Mouse (Mus musculus) CH12.LX (cell line): ENCODE results near the gene Slc38a9. TPM values are rescaled to one million over a fixed set of nuclear protein-coding genes. Genes with fewer than 3 reads are reported as not detected.

Source experiments
- DNase-seq: peaks from one replicate; pipeline ENCODE4 v3.0.0-alpha.2; 2013; ENCODE audit errors: extremely low read depth
- H3K27ac ChIP-seq: 2 replicates; pipeline ENCODE4 v1.5.1; 2012; ENCODE audit warnings: low read depth, mild to moderate bottlenecking, control low read depth, moderate library complexity; ENCODE audit not compliant: insufficient read depth
- H3K27me3 ChIP-seq: replicated peaks from 2 replicates; pipeline ENCODE3; 2012; ENCODE audit warnings: inconsistent platforms
- H3K36me3 ChIP-seq, 2 experiments: replicated peaks in 1 of 2; 2 replicates each; pipeline versions ENCODE3 to v1.6.1; 2012; ENCODE audit warnings: inconsistent platforms in 1 of 2, low read length in 1 of 2, mild to moderate bottlenecking in 1 of 2, mixed read lengths in 1 of 2, moderate library complexity in 1 of 2; ENCODE audit not compliant: control insufficient read depth in 1 of 2, insufficient read depth in 1 of 2
- H3K4me1 ChIP-seq, 2 experiments: 2 replicates each; pipeline ENCODE4 v1.6.1; 2012; ENCODE audit warnings: inconsistent platforms in 1 of 2, moderate library complexity in 1 of 2; ENCODE audit not compliant: insufficient read depth in 2 of 2, control insufficient read depth in 1 of 2
- H3K4me2 ChIP-seq: 2 replicates; pipeline ENCODE4 v1.6.1; 2012; ENCODE audit warnings: low read depth, mild to moderate bottlenecking, control low read depth; ENCODE audit not compliant: poor library complexity, insufficient read depth, severe bottlenecking
- H3K4me3 ChIP-seq, 3 experiments: fragments of 150-350 bp in 1 of 3; sonication (generic) in 1 of 3; replicated peaks in 1 of 3; 2 replicates each; pipeline versions ENCODE3 to v1.5.1; 2011 to 2012; ENCODE audit warnings: low read depth in 2 of 3, low read length in 2 of 3, mild to moderate bottlenecking in 2 of 3, moderate library complexity in 2 of 3, control low read depth in 1 of 3, improper control_type of control experiment in 1 of 3, inconsistent platforms in 1 of 3, mixed read lengths in 1 of 3; ENCODE audit not compliant: poor library complexity in 1 of 3
- H3K79me2 ChIP-seq: replicated peaks from 2 replicates; pipeline ENCODE4 v1.6.1; 2012; ENCODE audit warnings: mild to moderate bottlenecking, moderate library complexity; ENCODE audit not compliant: control insufficient read depth, poor library complexity, insufficient read depth, severe bottlenecking; ENCODE audit errors: extremely low read depth
- H3K9ac ChIP-seq: 2 replicates; pipeline ENCODE4 v1.6.1; 2012; ENCODE audit warnings: low read depth, mild to moderate bottlenecking, control low read depth, moderate library complexity; ENCODE audit not compliant: insufficient read depth
- H3K9me3 ChIP-seq: replicated peaks from 2 replicates; pipeline ENCODE3; 2012; ENCODE audit warnings: low read length, inconsistent platforms, mixed read lengths
- BHLHE40 ChIP-seq: IDR thresholded peaks from 2 replicates; pipeline ENCODE4 v1.6.1; 2011; ENCODE audit warnings: mild to moderate bottlenecking, low read depth, low read length, improper control_type of control experiment
- CHD1 ChIP-seq: IDR thresholded peaks from 2 replicates; pipeline ENCODE4 v1.6.1; 2012; ENCODE audit warnings: low read depth, low read length, improper control_type of control experiment, inconsistent platforms
- E2F4 ChIP-seq: IDR thresholded peaks from 2 replicates; pipeline ENCODE4 v1.6.1; 2011; ENCODE audit warnings: low read depth, low read length, improper control_type of control experiment; ENCODE audit not compliant: insufficient replicate concordance
- ELF1 ChIP-seq: IDR thresholded peaks from 2 replicates; pipeline ENCODE4 v1.6.1; 2014; ENCODE audit warnings: low read depth, mild to moderate bottlenecking, inconsistent platforms, low read length, improper control_type of control experiment
- EP300 ChIP-seq: IDR thresholded peaks from 2 replicates; pipeline ENCODE4 v1.6.1; 2011; ENCODE audit warnings: low read length, improper control_type of control experiment
- HCFC1 ChIP-seq: IDR thresholded peaks from 2 replicates; pipeline ENCODE4 v1.6.1; 2012; ENCODE audit warnings: low read depth, mild to moderate bottlenecking, inconsistent platforms, low read length, improper control_type of control experiment
- IRF4 ChIP-seq: IDR thresholded peaks from 2 replicates; pipeline ENCODE4 v1.6.1; 2014; ENCODE audit warnings: low read depth, mild to moderate bottlenecking, inconsistent platforms, low read length, improper control_type of control experiment
- JUN ChIP-seq: IDR thresholded peaks from 2 replicates; pipeline ENCODE4 v1.6.1; 2011; ENCODE audit warnings: low read depth, mild to moderate bottlenecking, low read length, improper control_type of control experiment, moderate library complexity; ENCODE audit not compliant: insufficient read depth
- KAT2A ChIP-seq: IDR thresholded peaks from 2 replicates; pipeline ENCODE4 v1.6.1; 2012; ENCODE audit warnings: low read length, improper control_type of control experiment, inconsistent platforms; ENCODE audit not compliant: insufficient replicate concordance
- MAFK ChIP-seq: IDR thresholded peaks from 2 replicates; pipeline ENCODE4 v1.6.1; 2011; ENCODE audit warnings: low read length, improper control_type of control experiment; ENCODE audit not compliant: insufficient replicate concordance
- MAX ChIP-seq: IDR thresholded peaks from 2 replicates; pipeline ENCODE4 v1.6.1; 2011; ENCODE audit warnings: low read length, improper control_type of control experiment
- MAZ ChIP-seq: IDR thresholded peaks from 2 replicates; pipeline ENCODE4 v1.6.1; 2012; ENCODE audit warnings: low read depth, mild to moderate bottlenecking, inconsistent platforms, low read length, improper control_type of control experiment, moderate library complexity
- MEF2A ChIP-seq: IDR thresholded peaks from 2 replicates; pipeline ENCODE4 v1.6.1; 2014; ENCODE audit warnings: low read depth, mild to moderate bottlenecking, inconsistent platforms, low read length, improper control_type of control experiment, borderline replicate concordance
- MXI1 ChIP-seq: IDR thresholded peaks from 2 replicates; pipeline ENCODE4 v1.6.1; 2011; ENCODE audit warnings: mild to moderate bottlenecking, low read depth, low read length, improper control_type of control experiment
- NRF1 ChIP-seq: IDR thresholded peaks from 2 replicates; pipeline ENCODE4 v1.6.1; 2014; ENCODE audit warnings: low read depth, mild to moderate bottlenecking, inconsistent platforms, low read length, improper control_type of control experiment, moderate library complexity
- PAX5 ChIP-seq: IDR thresholded peaks from 2 replicates; pipeline ENCODE4 v1.6.1; 2012; ENCODE audit warnings: low read length, inconsistent platforms, mixed read lengths
- POLR2A ChIP-seq: IDR thresholded peaks from 2 replicates; pipeline ENCODE4 v1.6.1; 2011; ENCODE audit warnings: low read depth, mild to moderate bottlenecking, improper control_type of control experiment, low read length
- POLR2AphosphoS2 ChIP-seq: IDR thresholded peaks from 2 replicates; pipeline ENCODE4 v1.6.1; 2011; ENCODE audit warnings: low read depth, low read length, improper control_type of control experiment
- SIN3A ChIP-seq: IDR thresholded peaks from 2 replicates; pipeline ENCODE4 v1.6.1; 2012; ENCODE audit warnings: low read length, improper control_type of control experiment, inconsistent platforms
- SMC3 ChIP-seq: IDR thresholded peaks from 2 replicates; pipeline ENCODE4 v1.6.1; 2011; ENCODE audit warnings: low read depth, low read length, improper control_type of control experiment
- TBP ChIP-seq: conservative IDR thresholded peaks from 2 replicates; pipeline ENCODE4 v1.6.1; 2011; ENCODE audit warnings: low read depth, low read length, improper control_type of control experiment
- UBTF ChIP-seq: IDR thresholded peaks from 2 replicates; pipeline ENCODE4 v1.6.1; 2012; ENCODE audit warnings: low read depth, mild to moderate bottlenecking, inconsistent platforms, low read length, improper control_type of control experiment, moderate library complexity
- USF1 ChIP-seq: IDR thresholded peaks from 2 replicates; pipeline ENCODE4 v1.6.1; 2014; ENCODE audit warnings: low read depth, mild to moderate bottlenecking, inconsistent platforms, low read length, improper control_type of control experiment
- ZC3H11A ChIP-seq: IDR thresholded peaks from 2 replicates; pipeline ENCODE4 v1.6.1; 2012; ENCODE audit warnings: low read depth, mild to moderate bottlenecking, inconsistent platforms, low read length, improper control_type of control experiment
- ZKSCAN1 ChIP-seq: IDR thresholded peaks from 2 replicates; pipeline ENCODE4 v1.6.1; 2012; ENCODE audit warnings: low read depth, inconsistent platforms, low read length, improper control_type of control experiment, borderline replicate concordance
- ZMIZ1 ChIP-seq: IDR thresholded peaks from 2 replicates; pipeline ENCODE4 v1.6.1; 2012; ENCODE audit warnings: low read depth, mild to moderate bottlenecking, inconsistent platforms, low read length, improper control_type of control experiment
- ZNF384 ChIP-seq: IDR thresholded peaks from 2 replicates; pipeline ENCODE4 v1.6.1; 2012; ENCODE audit warnings: low read depth, low read length, improper control_type of control experiment, inconsistent platforms
- dilution Hi-C: fragments of 300-500 bp; cut with MboI; formaldehyde crosslinking; loops from 2 replicates; pipeline ENCODE4 v1.14.3; 2020; ENCODE audit warnings: low sequenced_read_pairs; ENCODE audit not compliant: extremely low pct_unique_long_range_greater_than_20kb, extremely low pct_ligation_motif_present
- in situ Hi-C: fragments of 300-500 bp; cut with MboI; formaldehyde crosslinking; loops from 3 replicates; pipeline ENCODE4 v1.14.3; 2019; ENCODE audit warnings: low sequenced_read_pairs, low pct_ligation_motif_present, low pct_unique_long_range_greater_than_20kb, mixed read lengths
- polyA plus RNA-seq: library from polyadenylated mRNA; unstranded; fragments of >175 nt; gene quantifications from 2 replicates; pipeline ENCODE4 v1.2.1, GENCODE M21; 2012; ENCODE audit warnings: low read depth; ENCODE audit not compliant: insufficient read length
- total RNA-seq, 2 experiments: library from RNA; depleted of rRNA; stranded (reverse); fragments of 300-350 nt in 1 of 2; fragments of >200 nt in 1 of 2; gene quantifications; 2 replicates each; pipeline ENCODE4 v1.2.3; 2012 to 2014

Gene Slc38a9
- total and polyA plus RNA-seq, 3 experiments = 7.8 to 10.4 (median 10.0) TPM

DNA sequence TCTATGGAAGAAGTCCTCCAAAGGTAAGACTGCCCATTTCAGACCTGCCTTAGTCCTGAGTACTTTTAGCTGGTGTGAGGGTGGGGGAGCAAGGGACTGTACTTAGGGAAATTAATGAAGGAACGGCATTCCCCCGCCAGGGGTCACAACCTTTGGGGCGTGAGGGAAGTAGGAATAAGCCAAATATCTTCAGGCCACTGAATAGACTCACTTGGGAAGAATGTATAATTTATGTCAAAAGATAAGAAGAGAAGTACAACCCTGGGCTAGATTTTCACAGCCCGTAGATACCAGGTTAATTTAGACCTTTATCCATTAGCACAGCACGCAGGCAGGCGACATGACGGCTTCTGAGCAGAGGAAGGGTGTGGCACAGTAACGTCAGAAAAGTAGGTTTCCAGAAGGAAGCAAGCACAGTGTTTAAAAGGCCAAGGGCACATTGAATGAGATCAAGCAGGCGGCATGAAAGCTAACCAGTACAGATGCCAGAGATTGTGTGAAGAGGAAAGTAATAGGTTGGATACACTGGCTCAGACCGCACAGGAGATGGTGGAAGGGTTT lies 103.1 kb downstream of the Slc38a9 start:
- H3K36me3 ChIP-seq = no peaks in the 10 kb centered on the region

GRCm38 (mm10) chr13:112764556-112764955 lies 104.0 kb downstream of the Slc38a9 start:
- no peak overlapping the region for H3K27ac ChIP-seq
- in situ Hi-C loops (no loop called here), dilution Hi-C loops (no loop called here)
- no peak overlapping the region for H3K9ac ChIP-seq
- TF ChIP-seq MXI1 (no peak), BHLHE40 (no peak), ELF1 (no peak), UBTF (no peak), KAT2A (no peak), MAX (no peak), SMC3 (no peak), SIN3A (no peak), NRF1 (no peak), MAFK (no peak), ZNF384 (no peak)
- H3K27me3 ChIP-seq = no peaks in the 10 kb centered on the region
- no peak overlapping the region for H3K4me3 ChIP-seq
- no peaks in the 10 kb centered on the region for H3K36me3 ChIP-seq
- peaks cover 0 to 21% of the 10 kb centered on the region in 2 experiments; a peak in 3 of 4 replicates for H3K4me1 ChIP-seq
- H3K9me3 ChIP-seq = no peaks in the 10 kb centered on the region
- no peaks in the 10 kb centered on the region for H3K79me2 ChIP-seq
- no peak overlapping the region for H3K4me2 ChIP-seq
- no peak for DNase-seq

More for the DNA sequence above, 103.1 kb downstream of the Slc38a9 start:
- dilution Hi-C loops = no loop called here
- Histone ChIP-seq H3K9me3 (no peaks in the 10 kb centered on the region), H3K79me2 (no peaks in the 10 kb centered on the region), H3K9ac (no peak overlapping the region), H3K27me3 (no peaks in the 10 kb centered on the region), H3K4me1 (peaks cover 7 to 30% of the 10 kb centered on the region in 2 experiments), H3K27ac (no peak overlapping the region), H3K4me3 (no peak overlapping the region), H3K4me2 (no peak overlapping the region)
- in situ Hi-C loops = no loop called here
- no peak for DNase-seq
- TF ChIP-seq ZMIZ1 (no peak), MAFK (no peak), IRF4 (no peak), POLR2A (no peak), MXI1 (no peak), MEF2A (no peak), CHD1 (no peak), USF1 (no peak), ZKSCAN1 (no peak), EP300 (no peak), TBP (no peak), POLR2AphosphoS2 (no peak), MAZ (no peak), HCFC1 (no peak), NRF1 (no peak), JUN (no peak), PAX5 (no peak), E2F4 (no peak), ZC3H11A (no peak)
